Mouse (Mus musculus): Measurements from ENCODE around the gene Tspan14. TPM values are rescaled to one million over a fixed set of nuclear protein-coding genes. Genes with fewer than 3 reads are reported as not detected.

The Tspan14 gene
- polyA plus RNA-seq, 1 experiment from 2014 or later: 77.3 TPM

GRCm38 (mm10) chr14:40913709-40914108 is 52.9 kb downstream of the Tspan14 start:
- ATAC-seq (no peak), DNase-seq (ENCODE audit: low spot score) (no peak)
- Histone ChIP-seq H3K4me2 (replicated peaks; ENCODE audit: low read depth, low read length) (no peak overlapping the region), H3K36me3 (ENCODE audit: insufficient read depth, low read length) (peaks cover 31% of the 10 kb centered on the region; the same call in 1 of the 2 replicates), H3K27me3 (replicated peaks; ENCODE audit: insufficient read depth, low read length) (no peaks in the 10 kb centered on the region), H3K27ac (ENCODE audit: low read length) (no peak overlapping the region), H3K9ac (replicated peaks; ENCODE audit: low read depth) (no peak overlapping the region), H3K4me1 (ENCODE audit: insufficient read depth, low read depth, low read length) (no peaks in the 10 kb centered on the region), H3K9me3 (ENCODE audit: low read length) (no peaks in the 10 kb centered on the region), H3K4me3 (ENCODE audit: low read depth, low read length) (no peak overlapping the region)
- no peak for TF ChIP-seq EP300 (IDR thresholded peaks at IDR 0.05)
- no peak for TF ChIP-seq CTCF (IDR thresholded peaks at IDR 0.05)
- 83% methylated on average over 6 of the region's 6 CpGs for WGBS

DNA sequence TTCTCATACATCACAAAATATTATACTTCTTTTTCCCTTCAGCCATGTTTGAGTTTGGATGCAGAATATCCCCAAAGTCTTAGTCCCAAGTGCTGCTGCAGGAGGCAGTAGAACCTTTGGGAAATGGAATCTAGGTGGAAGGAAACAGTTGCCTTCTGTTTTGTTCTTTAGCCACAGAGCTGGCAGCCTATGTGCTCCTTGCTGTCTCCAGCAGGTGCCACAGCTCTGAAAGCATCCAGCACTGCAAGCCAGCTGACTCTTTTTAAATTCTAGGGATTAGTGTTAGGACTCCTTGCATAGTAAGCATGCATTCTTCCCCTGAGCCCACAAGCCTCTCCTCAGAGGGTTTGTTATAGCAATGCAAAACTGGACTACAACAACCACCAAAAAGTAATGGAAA is 55.1 kb downstream of the Tspan14 start:
- no peak overlapping the region for H3K4me2 ChIP-seq (replicated peaks; ENCODE audit: low read depth, low read length)
- H3K27ac ChIP-seq (ENCODE audit: low read length): no peak overlapping the region
- peaks cover 39% of the 10 kb centered on the region for H3K36me3 ChIP-seq (ENCODE audit: insufficient read depth, low read length)
- ATAC-seq: no peak
- no peak for TF ChIP-seq CTCF (IDR thresholded peaks at IDR 0.05)
- TF ChIP-seq EP300 (IDR thresholded peaks at IDR 0.05): no peak
- H3K4me1 ChIP-seq (ENCODE audit: insufficient read depth, low read depth, low read length): no peaks in the 10 kb centered on the region
- no peak overlapping the region for H3K4me3 ChIP-seq (ENCODE audit: low read depth, low read length)
- DNase-seq (ENCODE audit: low spot score): no peak
- no peaks in the 10 kb centered on the region for H3K27me3 ChIP-seq (replicated peaks; ENCODE audit: insufficient read depth, low read length)
- H3K9ac ChIP-seq (replicated peaks; ENCODE audit: low read depth): no peak overlapping the region
- H3K9me3 ChIP-seq (ENCODE audit: low read length): no peaks in the 10 kb centered on the region

DNA sequence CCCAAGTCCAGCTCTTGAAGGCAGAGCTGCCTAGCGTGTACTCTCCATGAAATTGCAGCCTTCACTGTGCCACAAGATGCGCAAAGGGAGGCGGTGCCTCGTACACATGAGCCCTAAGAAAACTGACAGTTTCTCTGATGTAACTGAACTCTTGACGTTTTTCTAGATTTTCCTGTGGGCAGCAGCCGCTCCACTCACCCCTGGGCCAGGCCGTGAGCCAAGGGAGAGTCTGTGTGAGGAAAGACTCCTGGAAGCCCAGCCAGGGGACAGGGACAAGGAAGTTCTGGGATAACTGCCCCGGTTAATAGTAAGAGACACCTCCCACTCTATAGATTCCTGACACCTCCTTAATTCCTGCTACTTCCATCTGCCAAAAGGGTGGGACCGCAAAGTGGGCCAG is 57.8 kb downstream of the Tspan14 start:
- DNase-seq (ENCODE audit: low spot score) (no peak), ATAC-seq (no peak)
- no peak for TF ChIP-seq EP300 (IDR thresholded peaks at IDR 0.05)
- TF ChIP-seq CTCF (IDR thresholded peaks at IDR 0.05): no peak
- no peak overlapping the region for H3K27ac ChIP-seq (ENCODE audit: low read length)
- H3K27me3 ChIP-seq (replicated peaks; ENCODE audit: insufficient read depth, low read length): no peaks in the 10 kb centered on the region
- no peaks in the 10 kb centered on the region for H3K4me1 ChIP-seq (ENCODE audit: insufficient read depth, low read depth, low read length)
- 85% methylated on average over 9 of the region's 9 CpGs for WGBS
- no peak overlapping the region for H3K4me2 ChIP-seq (replicated peaks; ENCODE audit: low read depth, low read length)
- H3K9me3 ChIP-seq (ENCODE audit: low read length): no peaks in the 10 kb centered on the region
- peaks cover 33% of the 10 kb centered on the region for H3K36me3 ChIP-seq (ENCODE audit: insufficient read depth, low read length)
- H3K9ac ChIP-seq (replicated peaks; ENCODE audit: low read depth): no peak overlapping the region
- H3K4me3 ChIP-seq (ENCODE audit: low read depth, low read length): no peak overlapping the region

GRCm38 (mm10) chr14:40906770-40907169 is 59.8 kb downstream of the Tspan14 start:
- no peak overlapping the region for H3K9ac ChIP-seq (replicated peaks; ENCODE audit: low read depth)
- 71% methylated on average over 9 of the region's 9 CpGs for WGBS
- H3K27me3 ChIP-seq (replicated peaks; ENCODE audit: insufficient read depth, low read length): no peaks in the 10 kb centered on the region
- H3K4me3 ChIP-seq (ENCODE audit: low read depth, low read length): no peak overlapping the region
- TF ChIP-seq EP300 (IDR thresholded peaks at IDR 0.05): no peak
- no peak for ATAC-seq
- H3K36me3 ChIP-seq (ENCODE audit: insufficient read depth, low read length): peaks cover 23% of the 10 kb centered on the region
- no peaks in the 10 kb centered on the region for H3K4me1 ChIP-seq (ENCODE audit: insufficient read depth, low read depth, low read length)
- no peak for DNase-seq (ENCODE audit: low spot score)
- no peak overlapping the region for H3K4me2 ChIP-seq (replicated peaks; ENCODE audit: low read depth, low read length)
- no peaks in the 10 kb centered on the region for H3K9me3 ChIP-seq (ENCODE audit: low read length)
- H3K27ac ChIP-seq (ENCODE audit: low read length): no peak overlapping the region

DNA sequence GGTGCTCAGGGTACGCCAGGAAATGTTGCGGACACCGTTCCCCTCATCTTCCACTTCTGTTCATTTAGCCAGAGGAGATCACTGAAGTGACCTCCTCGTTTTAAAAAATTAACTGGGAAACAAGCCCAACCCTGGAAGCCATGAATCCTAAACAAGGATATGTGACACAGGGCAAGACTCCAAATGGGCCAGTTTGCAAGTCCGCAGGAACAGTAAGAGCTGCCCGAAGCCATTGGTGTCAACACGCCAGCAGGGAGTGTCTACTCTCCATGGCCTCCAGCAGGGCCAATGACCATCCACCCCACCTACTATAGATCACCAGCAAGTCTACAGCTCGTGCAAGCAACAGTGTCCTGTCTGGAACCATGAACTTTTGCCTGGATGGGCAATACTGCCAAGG is 60.8 kb downstream of the Tspan14 start:
- WGBS: 78% methylated on average over 8 of the region's 8 CpGs
- Histone ChIP-seq H3K27me3 (replicated peaks; ENCODE audit: insufficient read depth, low read length) (no peaks in the 10 kb centered on the region), H3K4me3 (ENCODE audit: low read depth, low read length) (no peak overlapping the region), H3K9me3 (ENCODE audit: low read length) (no peaks in the 10 kb centered on the region), H3K4me1 (ENCODE audit: insufficient read depth, low read depth, low read length) (no peaks in the 10 kb centered on the region), H3K36me3 (ENCODE audit: insufficient read depth, low read length) (peaks cover 21% of the 10 kb centered on the region), H3K27ac (ENCODE audit: low read length) (no peak overlapping the region), H3K9ac (replicated peaks; ENCODE audit: low read depth) (no peak overlapping the region), H3K4me2 (replicated peaks; ENCODE audit: low read depth, low read length) (no peak overlapping the region)
- no peak for DNase-seq (ENCODE audit: low spot score)
- TF ChIP-seq EP300 (IDR thresholded peaks at IDR 0.05) (no peak), CTCF (IDR thresholded peaks at IDR 0.05) (no peak)
- ATAC-seq: no peak

DNA sequence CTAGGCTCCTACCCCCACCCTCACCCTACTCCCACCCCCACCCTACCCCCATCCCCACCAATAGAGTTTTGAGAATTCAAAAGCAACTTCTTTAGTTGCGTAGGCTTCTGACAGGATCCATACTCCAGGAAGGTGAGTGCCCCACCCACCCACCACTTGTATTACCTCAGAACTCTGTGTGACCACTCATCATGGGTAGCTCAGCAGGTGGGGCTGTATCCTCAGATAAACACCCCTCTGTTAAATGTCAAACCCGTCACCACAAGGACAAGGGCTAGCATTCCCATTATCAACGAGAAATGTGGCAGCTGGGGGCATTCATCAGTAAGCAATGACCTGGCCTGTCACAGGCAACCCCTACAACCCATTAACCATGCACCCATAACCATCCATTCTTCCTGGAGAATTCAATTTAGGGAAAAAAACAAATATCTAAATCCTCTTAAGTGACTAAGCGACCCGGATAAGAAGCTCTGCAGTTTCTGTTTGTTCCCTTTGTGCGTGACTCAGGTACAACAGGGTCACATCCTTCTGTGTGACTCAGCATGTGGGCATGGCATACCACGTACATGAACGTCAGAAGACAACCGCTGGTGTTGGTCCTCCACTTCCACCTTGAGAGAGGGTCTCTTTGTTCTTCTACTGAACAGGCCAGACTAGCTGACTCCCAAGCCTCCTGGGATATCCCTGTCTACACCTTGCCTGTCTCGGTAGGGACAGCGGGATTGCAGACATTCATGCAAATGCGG is 64.1 kb downstream of the Tspan14 start:
- Histone ChIP-seq H3K27ac (ENCODE audit: low read length) (no peak overlapping the region), H3K4me2 (replicated peaks; ENCODE audit: low read depth, low read length) (no peak overlapping the region), H3K4me3 (ENCODE audit: low read depth, low read length) (no peak overlapping the region), H3K9ac (replicated peaks; ENCODE audit: low read depth) (no peak overlapping the region), H3K36me3 (ENCODE audit: insufficient read depth, low read length) (peaks cover under 1% of the 10 kb centered on the region; the same call in 1 of the 2 replicates), H3K27me3 (replicated peaks; ENCODE audit: insufficient read depth, low read length) (no peaks in the 10 kb centered on the region), H3K4me1 (ENCODE audit: insufficient read depth, low read depth, low read length) (no peaks in the 10 kb centered on the region), H3K9me3 (ENCODE audit: low read length) (no peaks in the 10 kb centered on the region)
- 54% methylated on average over 12 of the region's 12 CpGs for WGBS
- ATAC-seq: peak; percentile 69
- DNase-seq (ENCODE audit: low spot score): peak; percentile 44
- TF ChIP-seq EP300 (IDR thresholded peaks at IDR 0.05) (peak; percentile 74), CTCF (IDR thresholded peaks at IDR 0.05) (no peak)
